Mouse (Mus musculus): ENCODE results near the gene Ctso.
A peak's percentile ranks its signal among the peaks of the same experiment; 100 is the strongest.

Ctso gene

GRCm38 (mm10) chr3:81951785-81952184, 19.4 kb downstream of the Ctso start:
- no peak for DNase-seq (ENCODE audit: low read depth, low spot score)

- DNase-seq (ENCODE audit: low read depth, low spot score) = no peak
These were observed 25.1 kb downstream of the Ctso start for GRCm38 (mm10) chr3:81957484-81957883.

DNA sequence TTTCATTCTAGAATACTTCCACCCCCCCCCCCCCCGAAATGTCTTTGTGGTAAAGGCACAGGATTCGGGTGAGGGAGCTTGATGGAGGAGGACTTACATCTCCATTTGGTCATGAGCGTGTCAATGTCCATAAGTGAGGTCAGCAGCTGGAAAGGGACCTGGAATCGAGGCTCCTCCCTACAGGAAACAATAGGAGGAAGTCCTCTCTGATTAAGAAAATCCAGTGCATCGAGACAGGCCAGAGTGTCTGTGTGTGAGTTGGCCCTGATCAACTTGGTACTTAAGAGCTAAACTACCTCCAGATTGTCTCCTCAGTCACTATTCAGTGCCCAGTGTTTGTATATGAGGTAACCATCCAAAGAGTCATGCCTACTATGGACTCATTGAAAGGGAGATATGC, 28.9 kb downstream of the Ctso start:
- no peak for DNase-seq (ENCODE audit: low read depth, low spot score)

- DNase-seq (ENCODE audit: low read depth, low spot score) = no peak
These were observed 31.4 kb downstream of the Ctso start for GRCm38 (mm10) chr3:81963768-81964167.

- DNase-seq (ENCODE audit: low read depth, low spot score) = no peak
These were observed 32.2 kb downstream of the Ctso start for GRCm38 (mm10) chr3:81964596-81964995.

GRCm38 (mm10) chr3:81975607-81976006, 43.2 kb downstream of the Ctso start:
- peak; percentile 6 for DNase-seq (ENCODE audit: low read depth, low spot score)

- no peak for DNase-seq (ENCODE audit: low read depth, low spot score)
These were observed 43.7 kb downstream of the Ctso start, which contains the start of gene Tdo2 for GRCm38 (mm10) chr3:81976102-81976501. TSS of gene Tdo2 (minus strand) at chr3:81976202.

DNA sequence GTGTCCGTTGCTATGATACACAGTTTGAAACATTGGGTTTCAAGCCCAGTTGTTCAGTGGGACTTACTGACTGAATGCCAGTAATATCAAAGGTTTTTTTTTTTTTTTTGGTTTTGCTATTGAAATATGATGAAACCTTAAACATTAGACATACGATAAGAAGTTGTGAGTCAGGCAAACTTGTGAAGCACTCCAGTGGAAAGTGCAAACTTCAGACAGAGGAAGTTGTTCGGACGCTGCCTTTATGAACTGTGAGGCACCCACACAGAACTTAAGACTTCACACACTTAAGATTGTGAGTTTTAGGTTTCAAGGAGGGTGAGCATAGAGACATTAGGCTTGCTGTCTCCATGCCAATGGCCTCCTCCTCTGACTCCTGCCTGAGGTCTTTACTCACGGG, 49.2 kb downstream of the Ctso start:
- DNase-seq (ENCODE audit: low read depth, low spot score) = no peak

GRCm38 (mm10) chr3:81981990-81982389, 49.6 kb downstream of the Ctso start, which contains the start of gene Asic5:
TSS of gene Asic5 (plus strand) at chr3:81982290.
- DNase-seq (ENCODE audit: low read depth, low spot score) = no peak

GRCm38 (mm10) chr3:81983120-81983895, 50.9 kb downstream of the Ctso start:
- no peak for DNase-seq (ENCODE audit: low read depth, low spot score)

GRCm38 (mm10) chr3:81985100-81985499, 52.7 kb downstream of the Ctso start:
- DNase-seq (ENCODE audit: low read depth, low spot score) = no peak

- no peak for DNase-seq (ENCODE audit: low read depth, low spot score)
These were observed 53.7 kb downstream of the Ctso start for GRCm38 (mm10) chr3:81986103-81986502.

DNA sequence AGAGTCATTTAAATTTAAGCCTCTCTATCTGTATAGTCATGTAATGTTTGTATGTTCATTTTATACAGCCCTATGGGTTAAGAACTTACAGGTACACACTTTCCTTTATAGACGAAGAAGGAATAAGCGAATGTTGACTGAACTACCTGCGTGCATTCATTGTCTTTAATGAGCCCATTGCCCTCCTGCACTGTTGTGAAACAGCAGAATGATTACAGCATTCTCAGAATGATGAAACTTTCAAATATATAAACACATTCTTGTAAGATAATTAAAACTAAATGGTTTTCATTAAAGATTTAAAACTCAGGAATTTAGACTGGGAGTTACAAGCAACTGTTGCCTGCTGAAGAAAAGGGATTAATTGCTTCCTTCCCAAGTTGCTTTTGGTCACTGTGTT, 55.2 kb downstream of the Ctso start:
- no peak for DNase-seq (ENCODE audit: low read depth, low spot score)

DNA sequence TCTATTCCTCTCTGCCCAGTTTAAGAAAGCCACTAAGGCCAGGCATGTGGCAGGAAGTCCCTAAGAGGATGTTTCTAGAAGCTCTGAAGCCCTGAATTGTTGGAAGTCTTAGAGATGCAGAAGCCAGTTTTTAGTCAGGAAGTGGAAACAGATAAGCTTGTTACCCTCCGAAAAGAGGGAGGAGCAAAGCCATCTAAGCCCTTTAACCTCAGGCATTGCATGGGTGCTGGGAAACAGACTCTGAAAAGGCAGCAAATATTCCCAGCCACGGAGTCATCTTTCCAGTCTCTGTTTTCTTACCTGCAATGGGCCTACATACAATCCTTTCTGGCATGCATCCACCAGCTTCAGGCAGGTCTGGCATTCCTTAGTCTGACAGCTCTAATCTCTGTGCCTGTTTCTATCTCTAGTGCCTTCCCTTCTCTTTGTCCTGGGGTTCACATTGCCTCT, 57.3 kb downstream of the Ctso start:
- DNase-seq (ENCODE audit: low read depth, low spot score) = peak; percentile 6

DNA sequence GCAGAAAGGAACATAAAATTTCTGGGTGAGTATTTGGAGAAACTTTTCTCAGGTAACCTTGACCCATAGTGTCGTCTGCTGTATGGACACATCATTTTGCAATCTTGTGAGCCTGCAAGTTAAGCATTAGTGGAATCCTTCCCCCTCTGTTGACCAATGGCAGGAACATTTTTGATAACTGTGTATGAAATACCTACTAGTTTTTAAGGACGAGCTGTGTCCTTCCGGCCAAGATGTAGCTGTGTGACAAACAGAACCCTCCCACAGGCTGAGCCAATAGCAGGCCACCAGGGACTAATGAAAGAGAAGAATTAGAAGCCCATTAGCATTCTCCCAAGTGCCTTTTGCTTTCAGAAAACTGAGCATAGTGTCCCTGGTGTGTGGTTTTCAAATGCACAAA, 58.1 kb downstream of the Ctso start:
- no peak for DNase-seq (ENCODE audit: low read depth, low spot score)

DNA sequence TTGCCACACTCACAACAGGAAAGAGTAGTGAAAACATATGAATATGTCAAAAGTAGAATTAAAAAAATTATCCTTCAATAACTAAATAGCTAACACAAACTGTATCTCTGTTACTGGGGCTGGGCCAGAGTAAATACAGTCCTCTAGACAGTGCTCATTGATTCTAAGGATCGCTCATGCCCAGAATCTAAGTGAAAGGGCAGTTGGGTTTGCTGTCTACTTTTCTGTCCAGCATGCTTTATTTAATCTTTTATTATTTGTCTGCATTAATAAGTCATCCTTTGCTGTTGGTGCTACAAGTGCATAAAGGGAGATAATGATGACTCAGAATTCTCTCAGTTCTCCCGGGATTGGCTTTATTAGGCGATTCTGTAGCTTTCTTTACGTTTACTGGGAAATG, 63.0 kb downstream of the Ctso start:
- DNase-seq (ENCODE audit: low read depth, low spot score) = no peak

DNA sequence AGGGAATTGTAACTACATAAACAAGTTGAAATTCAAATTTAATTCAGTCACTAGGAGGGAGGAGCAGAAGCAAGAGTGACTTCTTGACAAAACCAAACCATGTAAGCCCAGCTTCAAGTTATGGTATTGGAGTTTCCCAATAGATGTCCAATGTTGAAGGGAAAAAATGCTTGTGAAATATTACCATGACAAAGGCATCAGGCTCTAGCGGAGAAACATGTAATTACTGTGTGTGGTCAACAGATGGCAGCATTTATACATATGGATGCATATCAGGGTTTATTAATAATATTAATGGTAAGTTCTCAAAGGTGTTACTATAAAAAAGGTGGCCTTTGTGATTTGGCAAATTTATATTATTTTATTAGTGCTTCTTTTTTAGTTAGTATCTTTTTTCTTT, 63.6 kb downstream of the Ctso start:
- peak; percentile 18 for DNase-seq (ENCODE audit: low read depth, low spot score)
